Mouse (Mus musculus) myocyte (in vitro differentiated cells): ENCODE results near the gene Elp5. TPM values are rescaled to one million over a fixed set of nuclear protein-coding genes. Genes with fewer than 3 reads are reported as not detected.

ENCODE experiments used
- H3K27me3 ChIP-seq: one replicate; pipeline ENCODE4 v1.6.1; 2011; ENCODE audit not compliant: control insufficient read depth, insufficient read depth, insufficient read length
- H3K36me3 ChIP-seq: one replicate; pipeline ENCODE4 v1.6.1; 2011; ENCODE audit not compliant: control insufficient read depth, insufficient read depth
- H3K4me2 ChIP-seq: one replicate; pipeline ENCODE4 v1.6.1; 2011; ENCODE audit warnings: low read depth, control low read depth
- H3K4me3 ChIP-seq: one replicate; pipeline ENCODE4 v1.5.1; 2011; ENCODE audit warnings: mild to moderate bottlenecking, control low read depth, moderate library complexity
- H3K79me2 ChIP-seq: one replicate; pipeline ENCODE4 v1.6.1; 2011; ENCODE audit not compliant: control insufficient read depth, insufficient read depth
- H3ac ChIP-seq: one replicate; pipeline ENCODE4 v1.6.1; 2011; ENCODE audit not compliant: control insufficient read depth, insufficient read length
- CEBPB ChIP-seq: IDR thresholded peaks from 2 replicates; pipeline ENCODE4 v1.6.1; 2011; ENCODE audit warnings: mild to moderate bottlenecking, moderate library complexity; ENCODE audit not compliant: poor library complexity, insufficient read depth, severe bottlenecking
- E2F4 ChIP-seq: IDR thresholded peaks from one replicate; pipeline ENCODE4 v1.6.1; 2011; ENCODE audit warnings: mild to moderate bottlenecking, control low read depth, moderate library complexity; ENCODE audit not compliant: insufficient read depth
- MAX ChIP-seq: IDR thresholded peaks from one replicate; pipeline ENCODE4 v1.6.1; 2011; ENCODE audit warnings: low read depth, mild to moderate bottlenecking, control low read depth
- MYOD1 ChIP-seq, 3 experiments: IDR thresholded peaks; one replicate each; pipeline ENCODE4 v1.6.1; 2011; ENCODE audit warnings: control low read depth in 2 of 3, low read depth in 2 of 3, mild to moderate bottlenecking in 2 of 3, moderate library complexity in 1 of 3; ENCODE audit not compliant: insufficient read length in 2 of 3, control insufficient read depth in 1 of 3
- MYOG ChIP-seq, 3 experiments: IDR thresholded peaks; one replicate each; pipeline ENCODE4 v1.6.1; 2011; ENCODE audit warnings: control low read depth in 2 of 3, low read depth in 2 of 3, mild to moderate bottlenecking in 2 of 3; ENCODE audit not compliant: insufficient read length in 2 of 3, control insufficient read depth in 1 of 3, insufficient read depth in 1 of 3
- POLR2A ChIP-seq: IDR thresholded peaks from one replicate; pipeline ENCODE4 v1.6.1; 2011; ENCODE audit warnings: low read depth, mild to moderate bottlenecking, control low read depth, moderate library complexity; ENCODE audit not compliant: insufficient read length
- POLR2AphosphoS2 ChIP-seq: IDR thresholded peaks from one replicate; pipeline ENCODE4 v1.6.1; 2011; ENCODE audit warnings: low read depth, control low read depth; ENCODE audit not compliant: insufficient read length
- REST ChIP-seq: IDR thresholded peaks from one replicate; pipeline ENCODE4 v1.6.1; 2011; ENCODE audit warnings: mild to moderate bottlenecking, control low read depth, moderate library complexity; ENCODE audit not compliant: insufficient read depth, insufficient read length
- SRF ChIP-seq: IDR thresholded peaks from one replicate; pipeline ENCODE4 v1.6.1; 2011; ENCODE audit warnings: low read depth; ENCODE audit not compliant: control insufficient read depth, insufficient read length
- TCF12 ChIP-seq: IDR thresholded peaks from one replicate; pipeline ENCODE4 v1.6.1; 2011; ENCODE audit warnings: mild to moderate bottlenecking, control low read depth; ENCODE audit not compliant: poor library complexity, insufficient read depth, severe bottlenecking
- TCF3 ChIP-seq: IDR thresholded peaks from one replicate; pipeline ENCODE4 v1.6.1; 2011; ENCODE audit warnings: low read depth, control low read depth; ENCODE audit not compliant: insufficient read length
- USF1 ChIP-seq: IDR thresholded peaks from one replicate; pipeline ENCODE4 v1.6.1; 2011; ENCODE audit warnings: low read depth, mild to moderate bottlenecking, control low read depth, moderate library complexity
- polyA plus RNA-seq: library from polyadenylated mRNA; unstranded; fragments of >200 nt; fragmentation: generic; extraction: Trizol; gene quantifications from one replicate; pipeline ENCODE4 v1.2.1, GENCODE M21; 2012; ENCODE audit warnings: missing spikeins

The Elp5 gene
- polyA plus RNA-seq, 1 experiment = 91.5 TPM

GRCm38 (mm10) chr11:69929712-69930111 is 52.6 kb downstream of the Elp5 start:
- no peaks in the 10 kb centered on the region for H3K27me3 ChIP-seq
- no peak overlapping the region for H3K4me3 ChIP-seq
- no peak overlapping the region for H3K4me2 ChIP-seq
- H3K36me3 ChIP-seq = no peaks in the 10 kb centered on the region
- no peak for TF ChIP-seq E2F4
- TF ChIP-seq MYOD1 (IDR thresholded peaks at IDR 0.05; ENCODE audit: control insufficient read depth in 1 of 3, insufficient read length in 2 of 3, low read depth in 2 of 3) = no peak
- TF ChIP-seq REST = no peak
- TF ChIP-seq POLR2A = no peak
- TF ChIP-seq MAX = no peak
- no peak for TF ChIP-seq SRF
- TF ChIP-seq MYOG (IDR thresholded peaks at IDR 0.05; ENCODE audit: control insufficient read depth in 1 of 3, insufficient read depth in 1 of 3, insufficient read length in 2 of 3, low read depth in 2 of 3) = no peak
- no peak for TF ChIP-seq USF1
- no peak for TF ChIP-seq TCF12
- no peak for TF ChIP-seq POLR2AphosphoS2
- TF ChIP-seq CEBPB = no peak
- no peak for TF ChIP-seq TCF3
- H3K79me2 ChIP-seq = no peaks in the 10 kb centered on the region
- no peak overlapping the region for H3ac ChIP-seq

GRCm38 (mm10) chr11:69927501-69927900 is 54.8 kb downstream of the Elp5 start:
- no peak for TF ChIP-seq POLR2A
- TF ChIP-seq E2F4 = no peak
- no peak for TF ChIP-seq MYOG (IDR thresholded peaks at IDR 0.05; ENCODE audit: control insufficient read depth in 1 of 3, insufficient read depth in 1 of 3, insufficient read length in 2 of 3, low read depth in 2 of 3)
- no peak for TF ChIP-seq REST
- no peak for TF ChIP-seq MYOD1 (IDR thresholded peaks at IDR 0.05; ENCODE audit: control insufficient read depth in 1 of 3, insufficient read length in 2 of 3, low read depth in 2 of 3)
- TF ChIP-seq USF1 = no peak
- TF ChIP-seq POLR2AphosphoS2 = no peak
- TF ChIP-seq CEBPB = no peak
- no peak for TF ChIP-seq TCF3
- no peak for TF ChIP-seq SRF
- TF ChIP-seq TCF12 = no peak
- TF ChIP-seq MAX = no peak
- Histone ChIP-seq H3K79me2 (no peaks in the 10 kb centered on the region), H3ac (no peak overlapping the region), H3K36me3 (no peaks in the 10 kb centered on the region), H3K27me3 (no peaks in the 10 kb centered on the region), H3K4me3 (no peak overlapping the region), H3K4me2 (no peak overlapping the region)

- Histone ChIP-seq H3K4me3 (peak overlapping the region; percentile 77), H3K4me2 (peak overlapping the region; percentile 86), H3K36me3 (peaks cover 13% of the 10 kb centered on the region), H3K27me3 (no peaks in the 10 kb centered on the region), H3ac (no peak overlapping the region), H3K79me2 (peaks cover 29% of the 10 kb centered on the region)
- TF ChIP-seq REST = no peak
- no peak for TF ChIP-seq POLR2A
- TF ChIP-seq POLR2AphosphoS2 = no peak
- no peak for TF ChIP-seq TCF12
- TF ChIP-seq MYOG (IDR thresholded peaks at IDR 0.05; ENCODE audit: control insufficient read depth in 1 of 3, insufficient read depth in 1 of 3, insufficient read length in 2 of 3, low read depth in 2 of 3) = no peak
- no peak for TF ChIP-seq CEBPB
- no peak for TF ChIP-seq MYOD1 (IDR thresholded peaks at IDR 0.05; ENCODE audit: control insufficient read depth in 1 of 3, insufficient read length in 2 of 3, low read depth in 2 of 3)
- no peak for TF ChIP-seq USF1
- no peak for TF ChIP-seq MAX
- no peak for TF ChIP-seq E2F4
- no peak for TF ChIP-seq TCF3
- no peak for TF ChIP-seq SRF
Measured at GRCm38 (mm10) chr11:69922796-69923195, 59.5 kb downstream of the Elp5 start.

GRCm38 (mm10) chr11:69922012-69922756 is 60.1 kb downstream of the Elp5 start:
- Histone ChIP-seq H3K4me3 (peak overlapping the region; percentile 77), H3K36me3 (peaks cover 19% of the 10 kb centered on the region), H3K79me2 (peaks cover 35% of the 10 kb centered on the region), H3K27me3 (no peaks in the 10 kb centered on the region), H3K4me2 (peak overlapping the region; percentile 86), H3ac (no peak overlapping the region)
- no peak for TF ChIP-seq MYOG (IDR thresholded peaks at IDR 0.05; ENCODE audit: control insufficient read depth in 1 of 3, insufficient read depth in 1 of 3, insufficient read length in 2 of 3, low read depth in 2 of 3)
- no peak for TF ChIP-seq POLR2A
- TF ChIP-seq MYOD1 (IDR thresholded peaks at IDR 0.05; ENCODE audit: control insufficient read depth in 1 of 3, insufficient read length in 2 of 3, low read depth in 2 of 3) = no peak
- TF ChIP-seq POLR2AphosphoS2 = no peak
- no peak for TF ChIP-seq TCF12
- TF ChIP-seq TCF3 = no peak
- no peak for TF ChIP-seq MAX
- TF ChIP-seq SRF = no peak
- TF ChIP-seq REST = no peak
- TF ChIP-seq E2F4 = no peak
- no peak for TF ChIP-seq CEBPB
- TF ChIP-seq USF1 = no peak
